Mouse (Mus musculus) Patski (cell line): ENCODE results near the gene Crygb. TPM values are rescaled to one million over a fixed set of nuclear protein-coding genes. Genes with fewer than 3 reads are reported as not detected.
A peak's percentile ranks its signal among the peaks of the same experiment; 100 is the strongest.
"Not testable (repeated sequence)": the region's sequence is repeated elsewhere in the genome, so short reads cannot be mapped to it uniquely, and the experiment has no call there.

Source experiments
- ATAC-seq: fragments of 100-300 bp; one replicate; pipeline ENCODE4 v1.8.0; 2021
- CTCF ChIA-PET: fragments of 350-600 bp; sonication (Branson Sonifier 250); formaldehyde crosslinking; loops from one replicate; lab custom pipeline; 2022; ENCODE audit warnings: inconsistent platforms; lab: Charles Lee
- POLR2A ChIA-PET: fragments of 350-600 bp; sonication (Branson Sonifier 250); formaldehyde crosslinking; loops from one replicate; lab custom pipeline; 2022; ENCODE audit warnings: antibody characterized with exemption, inconsistent platforms; lab: Charles Lee
- DNase-seq: peaks from one replicate; pipeline ENCODE4 v3.0.0-alpha.2; 2011; ENCODE audit warnings: low read depth, low spot score
- H3K27me3 ChIP-seq: fragments of 371-371 bp; one replicate; pipeline ENCODE4 v1.5.1; 2021
- CTCF ChIP-seq: fragments of 100-300 bp; IDR thresholded peaks from one replicate; pipeline ENCODE4 v1.5.1; 2021
- in situ Hi-C: fragments of 300-500 bp; cut with MboI; formaldehyde crosslinking; loops from 3 replicates; pipeline ENCODE4 v1.11.1; 2018; ENCODE audit warnings: low pct_unique_long_range_greater_than_20kb, mixed read lengths
- polyA plus RNA-seq: library from polyadenylated mRNA; unstranded; gene quantifications from one replicate; pipeline ENCODE4 v1.2.3, GENCODE M21; 2021

Crygb gene
- polyA plus RNA-seq, 1 experiment from 2014 or later = not detected

GRCm38 (mm10) chr1:65075607-65076006 is 6.5 kb downstream of the Crygb start:
- in situ Hi-C loops = no loop called here
- POLR2A ChIA-PET = no interaction called here
- ATAC-seq (no peak), DNase-seq (no peak)
- H3K27me3 ChIP-seq = peaks cover 42% of the 10 kb centered on the region
- TF ChIP-seq CTCF = peak; percentile 38
- CTCF ChIA-PET = interaction anchor here (1.4 to 1.5 kb wide), 2 partner anchors 10 to 71 kb away, joined by 3 to 4 read pairs; no protein-coding TSS in a partner anchor

GRCm38 (mm10) chr1:65073589-65073988 is 8.5 kb downstream of the Crygb start, which contains the start of gene Crygc:
Gene Crygc (minus strand): TSS chr1:65073689.
- POLR2A ChIA-PET = interaction anchor here (0.6 kb wide), 1 partner anchor 13 kb away, joined by 5 read pairs; no protein-coding TSS in a partner anchor
- CTCF ChIA-PET = no interaction called here

DNA sequence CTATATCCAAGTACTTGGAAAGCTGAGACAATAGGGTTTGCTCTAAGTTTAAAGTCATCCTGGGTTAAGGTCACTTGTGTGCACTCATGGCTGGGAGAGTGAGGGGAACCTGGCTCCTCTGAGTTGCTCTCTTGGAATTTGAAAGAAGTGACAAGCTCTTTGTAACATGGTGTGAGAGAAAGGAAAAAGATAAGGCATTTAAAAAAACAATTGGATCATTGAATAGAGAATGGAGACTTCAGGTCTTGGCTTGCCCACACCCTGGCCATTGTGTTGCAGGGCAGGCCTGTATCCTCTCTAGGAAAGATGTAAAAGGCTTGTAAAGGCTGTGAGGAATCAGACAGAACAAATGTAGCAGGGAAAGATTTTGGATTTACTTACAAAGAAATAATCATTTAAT is 14.2 kb downstream of the Crygb start:
- CTCF ChIA-PET = no interaction called here
- in situ Hi-C loops = no loop called here

More at GRCm38 (mm10) chr1:65073589-65073988, 8.5 kb downstream of the Crygb start, which contains the start of gene Crygc:
- ATAC-seq = no peak
- H3K27me3 ChIP-seq = peaks cover 43% of the 10 kb centered on the region
- no peak for DNase-seq
- in situ Hi-C loops = no loop called here
- TF ChIP-seq CTCF = no peak

GRCm38 (mm10) chr1:65064201-65064600 is 17.9 kb downstream of the Crygb start:
- DNase-seq (no peak), ATAC-seq (no peak)
- TF ChIP-seq CTCF = no peak
- ChIA-PET POLR2A (no interaction called here), CTCF (no interaction called here)
- in situ Hi-C loops = no loop called here
- H3K27me3 ChIP-seq = peaks cover 14% of the 10 kb centered on the region

More for the DNA sequence above, 14.2 kb downstream of the Crygb start:
- POLR2A ChIA-PET = no interaction called here
- TF ChIP-seq CTCF = no peak
- ATAC-seq (no peak), DNase-seq (no peak)
- H3K27me3 ChIP-seq = peaks cover 33% of the 10 kb centered on the region

- ChIA-PET POLR2A (no interaction called here), CTCF (no interaction called here)
- no peak for DNase-seq
- in situ Hi-C loops = no loop called here
- H3K27me3 ChIP-seq = peaks cover 10% of the 10 kb centered on the region
- ATAC-seq = no peak
- TF ChIP-seq CTCF = no peak
Measured at GRCm38 (mm10) chr1:65063352-65063751, 18.7 kb downstream of the Crygb start, which contains the start of gene Crygd. Gene Crygd (minus strand): TSS chr1:65063452.

DNA sequence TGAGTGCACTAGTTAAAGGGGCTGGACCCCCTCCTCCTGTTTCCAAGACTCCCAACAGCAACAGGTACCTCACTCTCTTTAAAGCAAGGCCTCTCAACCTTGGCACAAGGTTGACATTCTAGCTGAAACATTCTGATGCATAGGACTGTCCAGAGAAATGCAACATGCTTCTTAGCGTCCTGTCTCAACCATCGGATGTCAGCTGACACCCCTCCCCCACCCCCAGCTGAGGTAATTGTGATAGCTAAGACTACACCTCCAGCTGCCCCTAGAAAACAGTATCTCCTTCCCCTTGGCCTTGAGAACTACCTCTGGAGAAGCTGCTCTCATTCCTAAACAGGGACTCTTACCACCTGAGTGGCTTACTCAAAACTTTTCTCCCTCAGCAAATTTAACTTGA is 29.9 kb downstream of the Crygb start:
- in situ Hi-C loops = no loop called here
- no peak for TF ChIP-seq CTCF
- no peak for DNase-seq
- ChIA-PET POLR2A (interaction anchor here (0.5 kb wide), 1 partner anchor 127 kb away, joined by 3 read pairs; no protein-coding TSS in a partner anchor), CTCF (interaction anchor here (0.9 to 2.1 kb wide), 2 partner anchors 61 to 126 kb away, joined by 3 to 6 read pairs; no protein-coding TSS in a partner anchor)
- peaks cover 32% of the 10 kb centered on the region for H3K27me3 ChIP-seq
- ATAC-seq = no peak

DNA sequence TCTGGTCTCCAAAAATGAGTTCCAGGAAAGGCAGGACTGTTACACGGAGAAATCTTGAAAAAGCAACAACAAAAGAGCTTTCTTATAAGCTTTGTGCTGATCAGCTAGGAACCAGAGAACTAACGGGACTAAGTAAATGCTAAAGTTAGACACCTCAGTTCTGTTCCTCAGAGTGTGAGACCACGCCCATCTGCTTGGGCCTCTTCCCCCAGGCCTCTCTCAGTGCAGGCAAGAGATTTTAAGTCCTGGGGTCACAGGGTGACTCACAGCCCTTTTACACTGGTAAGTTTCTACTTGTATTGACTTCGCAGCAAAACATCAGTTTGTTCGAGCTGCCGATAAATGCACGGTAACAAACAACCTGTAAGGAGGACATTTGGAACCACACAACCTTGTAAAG is 30.4 kb downstream of the Crygb start:
- ChIA-PET POLR2A (interaction anchor here (0.5 kb wide), 1 partner anchor 127 kb away, joined by 3 read pairs; no protein-coding TSS in a partner anchor), CTCF (interaction anchor here (0.9 to 2.1 kb wide), 2 partner anchors 61 to 127 kb away, joined by 3 to 6 read pairs; no protein-coding TSS in a partner anchor)
- in situ Hi-C loops = no loop called here
- TF ChIP-seq CTCF = no peak
- peaks cover 34% of the 10 kb centered on the region for H3K27me3 ChIP-seq
- no peak for DNase-seq
- no peak for ATAC-seq

GRCm38 (mm10) chr1:65050952-65051351 is 31.1 kb downstream of the Crygb start, which contains the start of gene Cryge:
Gene Cryge (minus strand): TSS chr1:65051149.
- in situ Hi-C loops, DNase-seq, POLR2A ChIA-PET, ATAC-seq: not testable (repeated sequence)
- CTCF ChIA-PET = interaction anchor here (0.9 to 2.1 kb wide), 2 partner anchors 62 to 127 kb away, joined by 3 to 6 read pairs; no protein-coding TSS in a partner anchor
- H3K27me3 ChIP-seq = peaks cover 31% of the 10 kb centered on the region

DNA sequence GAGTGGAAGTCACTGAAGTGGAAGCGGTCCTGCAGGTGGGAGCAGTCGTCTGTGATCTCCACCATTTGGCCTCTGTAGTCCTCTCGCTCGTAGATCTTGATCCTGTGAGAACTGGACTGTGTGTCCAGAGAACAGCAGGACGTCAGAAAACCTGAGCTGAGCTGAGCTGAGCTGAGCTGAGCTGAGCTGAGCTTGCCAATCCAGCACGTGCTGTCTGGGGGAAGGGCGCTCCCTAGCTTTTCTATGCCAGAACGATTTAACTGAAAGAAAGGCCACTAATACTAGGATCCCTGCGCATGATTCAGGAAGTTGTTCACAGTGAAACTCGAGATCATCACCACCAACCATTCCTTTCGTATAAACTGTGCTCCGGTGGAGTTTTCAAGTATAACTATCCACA is 33.3 kb downstream of the Crygb start:
- no peak for DNase-seq
- no peak for ATAC-seq
- CTCF ChIA-PET = interaction anchor here (1.1 to 1.2 kb wide), 4 partner anchors 53 to 130 kb away, joined by 3 read pairs; no protein-coding TSS in a partner anchor
- in situ Hi-C loops = loop anchor here (5.0 kb wide), 1 partner anchor 129 kb away; no protein-coding TSS in a partner anchor
- POLR2A ChIA-PET = interaction anchor here (0.7 kb wide), 1 partner anchor 86 kb away, joined by 3 read pairs; no protein-coding TSS in a partner anchor
- TF ChIP-seq CTCF = no peak
- peaks cover 31% of the 10 kb centered on the region for H3K27me3 ChIP-seq

DNA sequence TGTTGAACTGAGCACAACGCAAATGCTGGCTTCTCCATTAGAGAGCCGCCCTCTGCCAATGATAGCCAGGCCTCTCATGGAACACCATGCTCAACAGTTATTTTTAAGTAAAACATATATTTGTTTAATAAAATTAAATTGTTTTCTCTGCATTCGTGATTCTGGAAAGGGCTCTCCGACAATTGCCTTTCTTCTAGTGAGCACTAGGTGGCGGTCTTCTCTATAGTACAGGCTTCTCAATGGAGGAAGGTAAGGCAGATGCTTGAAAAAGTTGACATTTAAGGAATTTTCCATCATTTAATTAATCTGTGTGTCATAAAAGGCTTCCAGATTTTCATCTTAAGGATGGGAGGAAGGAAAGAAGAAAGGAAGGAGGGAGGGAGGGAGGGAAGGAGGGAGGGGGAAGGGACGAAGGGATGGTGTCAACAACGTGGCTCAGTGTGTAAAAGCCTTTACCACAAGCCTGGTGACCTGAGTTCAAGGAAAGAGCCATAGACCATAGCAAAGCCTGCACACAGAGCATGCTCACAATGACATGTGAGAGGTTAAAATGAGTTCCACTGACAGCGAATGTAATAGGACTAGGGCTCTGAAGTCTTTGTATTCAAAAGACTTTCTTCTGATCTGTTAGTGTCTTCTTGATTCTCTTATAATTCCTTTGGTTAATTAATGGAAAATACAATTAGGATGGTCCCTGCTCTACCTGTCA is 35.5 kb downstream of the Crygb start:
- peaks cover 26% of the 10 kb centered on the region for H3K27me3 ChIP-seq
- in situ Hi-C loops = loop anchor here (5.0 kb wide), 1 partner anchor 131 kb away; no protein-coding TSS in a partner anchor
- CTCF ChIA-PET = interaction anchor here (1.5 to 1.8 kb wide), 2 partner anchors 11 to 133 kb away, joined by 3 to 12 read pairs; no protein-coding TSS in a partner anchor
- ATAC-seq = no peak
- TF ChIP-seq CTCF = peak; percentile 80
- peak; percentile 4 for DNase-seq
- POLR2A ChIA-PET = interaction anchor here (1.5 kb wide), 1 partner anchor 133 kb away, joined by 3 read pairs; no protein-coding TSS in a partner anchor
